Mouse (Mus musculus): ENCODE data around the gene Slc16a14. TPM values are rescaled to one million over a fixed set of nuclear protein-coding genes. Genes with fewer than 3 reads are reported as not detected.
A peak's percentile ranks its signal among the peaks of the same experiment; 100 is the strongest.

Gene Slc16a14
- polyA plus RNA-seq, 1 experiment from 2014 or later = 0.05 TPM

GRCm38 (mm10) chr1:84897364-84897763 is 37.6 kb downstream of the Slc16a14 start:
- WGBS (ENCODE audit: insufficient replicate concordance) = 77% methylated on average over 6 of the region's 6 CpGs
- ATAC-seq (no peak), DNase-seq (no peak)
- H3K27me3 ChIP-seq (ENCODE audit: insufficient read depth, low read length) = no peaks in the 10 kb centered on the region
- H3K9me3 ChIP-seq (ENCODE audit: low read length) = no peaks in the 10 kb centered on the region
- H3K36me3 ChIP-seq (replicated peaks; ENCODE audit: insufficient read depth, low read length) = no peaks in the 10 kb centered on the region
- no peak overlapping the region for H3K4me3 ChIP-seq (ENCODE audit: low read depth, low read length)
- H3K4me1 ChIP-seq (ENCODE audit: insufficient read depth) = no peaks in the 10 kb centered on the region
- H3K27ac ChIP-seq (ENCODE audit: low read depth) = no peak overlapping the region
- no peak overlapping the region for H3K4me2 ChIP-seq (ENCODE audit: low read depth, low read length)
- no peak for TF ChIP-seq CTCF (IDR thresholded peaks at IDR 0.05; ENCODE audit: low read depth)
- no peak for TF ChIP-seq EP300 (IDR thresholded peaks at IDR 0.05; ENCODE audit: low read depth)
- H3K9ac ChIP-seq (replicated peaks) = no peak overlapping the region

GRCm38 (mm10) chr1:84891746-84892145 is 43.2 kb downstream of the Slc16a14 start:
- TF ChIP-seq EP300 (IDR thresholded peaks at IDR 0.05; ENCODE audit: low read depth) = no peak
- no peak for TF ChIP-seq CTCF (IDR thresholded peaks at IDR 0.05; ENCODE audit: low read depth)
- H3K4me1 ChIP-seq (ENCODE audit: insufficient read depth) = no peaks in the 10 kb centered on the region

GRCm38 (mm10) chr1:84890503-84890902 is 44.4 kb downstream of the Slc16a14 start:
- Histone ChIP-seq H3K27me3 (ENCODE audit: insufficient read depth, low read length) (no peaks in the 10 kb centered on the region), H3K4me1 (ENCODE audit: insufficient read depth) (no peaks in the 10 kb centered on the region), H3K27ac (ENCODE audit: low read depth) (no peak overlapping the region), H3K4me2 (ENCODE audit: low read depth, low read length) (no peak overlapping the region), H3K9ac (replicated peaks) (no peak overlapping the region), H3K36me3 (replicated peaks; ENCODE audit: insufficient read depth, low read length) (no peaks in the 10 kb centered on the region), H3K9me3 (ENCODE audit: low read length) (no peaks in the 10 kb centered on the region), H3K4me3 (ENCODE audit: low read depth, low read length) (no peak overlapping the region)
- WGBS (ENCODE audit: insufficient replicate concordance) = 68% methylated on average over 7 of the region's 7 CpGs
- DNase-seq (no peak), ATAC-seq (no peak)
- TF ChIP-seq CTCF (IDR thresholded peaks at IDR 0.05; ENCODE audit: low read depth) = no peak
- TF ChIP-seq EP300 (IDR thresholded peaks at IDR 0.05; ENCODE audit: low read depth) = no peak

More at GRCm38 (mm10) chr1:84891746-84892145, 43.2 kb downstream of the Slc16a14 start:
- ATAC-seq (no peak), DNase-seq (no peak)
- H3K4me3 ChIP-seq (ENCODE audit: low read depth, low read length) = no peak overlapping the region
- no peak overlapping the region for H3K27ac ChIP-seq (ENCODE audit: low read depth)
- 84% methylated on average over 9 of the region's 9 CpGs for WGBS (ENCODE audit: insufficient replicate concordance)
- H3K9ac ChIP-seq (replicated peaks) = no peak overlapping the region
- no peak overlapping the region for H3K4me2 ChIP-seq (ENCODE audit: low read depth, low read length)
- H3K36me3 ChIP-seq (replicated peaks; ENCODE audit: insufficient read depth, low read length) = no peaks in the 10 kb centered on the region
- H3K27me3 ChIP-seq (ENCODE audit: insufficient read depth, low read length) = no peaks in the 10 kb centered on the region
- no peaks in the 10 kb centered on the region for H3K9me3 ChIP-seq (ENCODE audit: low read length)

- H3K27me3 ChIP-seq (ENCODE audit: insufficient read depth, low read length) = no peaks in the 10 kb centered on the region
- no peak for TF ChIP-seq CTCF (IDR thresholded peaks at IDR 0.05; ENCODE audit: low read depth)
- H3K27ac ChIP-seq (ENCODE audit: low read depth) = no peak overlapping the region
- no peak for ATAC-seq
- no peaks in the 10 kb centered on the region for H3K36me3 ChIP-seq (replicated peaks; ENCODE audit: insufficient read depth, low read length)
- no peak for DNase-seq
- no peaks in the 10 kb centered on the region for H3K9me3 ChIP-seq (ENCODE audit: low read length)
- H3K4me2 ChIP-seq (ENCODE audit: low read depth, low read length) = no peak overlapping the region
- no peak overlapping the region for H3K4me3 ChIP-seq (ENCODE audit: low read depth, low read length)
- no peaks in the 10 kb centered on the region for H3K4me1 ChIP-seq (ENCODE audit: insufficient read depth)
- WGBS (ENCODE audit: insufficient replicate concordance) = 73% methylated on average over 7 of the region's 7 CpGs
- no peak overlapping the region for H3K9ac ChIP-seq (replicated peaks)
Measured at GRCm38 (mm10) chr1:84890005-84890393, 44.9 kb downstream of the Slc16a14 start.

GRCm38 (mm10) chr1:84889330-84890004 is 45.5 kb downstream of the Slc16a14 start:
- H3K27me3 ChIP-seq (ENCODE audit: insufficient read depth, low read length) = no peaks in the 10 kb centered on the region
- ATAC-seq = no peak
- H3K9ac ChIP-seq (replicated peaks) = no peak overlapping the region
- H3K36me3 ChIP-seq (replicated peaks; ENCODE audit: insufficient read depth, low read length) = no peaks in the 10 kb centered on the region
- H3K9me3 ChIP-seq (ENCODE audit: low read length) = no peaks in the 10 kb centered on the region
- no peak for DNase-seq
- WGBS (ENCODE audit: insufficient replicate concordance) = 81% methylated on average over 8 of the region's 8 CpGs
- H3K27ac ChIP-seq (ENCODE audit: low read depth) = no peak overlapping the region
- H3K4me1 ChIP-seq (ENCODE audit: insufficient read depth) = no peaks in the 10 kb centered on the region
- H3K4me2 ChIP-seq (ENCODE audit: low read depth, low read length) = no peak overlapping the region
- TF ChIP-seq EP300 (IDR thresholded peaks at IDR 0.05; ENCODE audit: low read depth) (no peak), CTCF (IDR thresholded peaks at IDR 0.05; ENCODE audit: low read depth) (no peak)
- no peak overlapping the region for H3K4me3 ChIP-seq (ENCODE audit: low read depth, low read length)

GRCm38 (mm10) chr1:84885921-84886320 is 49.0 kb downstream of the Slc16a14 start:
- no peaks in the 10 kb centered on the region for H3K27me3 ChIP-seq (ENCODE audit: insufficient read depth, low read length)

More at GRCm38 (mm10) chr1:84885921-84886320, 49.0 kb downstream of the Slc16a14 start:
- 87% methylated on average over 6 of the region's 6 CpGs for WGBS (ENCODE audit: insufficient replicate concordance)
- Histone ChIP-seq H3K27ac (ENCODE audit: low read depth) (no peak overlapping the region), H3K4me1 (ENCODE audit: insufficient read depth) (no peaks in the 10 kb centered on the region), H3K36me3 (replicated peaks; ENCODE audit: insufficient read depth, low read length) (no peaks in the 10 kb centered on the region), H3K4me2 (ENCODE audit: low read depth, low read length) (no peak overlapping the region), H3K4me3 (ENCODE audit: low read depth, low read length) (no peak overlapping the region), H3K9ac (replicated peaks) (no peak overlapping the region), H3K9me3 (ENCODE audit: low read length) (no peaks in the 10 kb centered on the region)
- ATAC-seq (no peak), DNase-seq (peak; percentile 24)
- TF ChIP-seq EP300 (IDR thresholded peaks at IDR 0.05; ENCODE audit: low read depth) (no peak), CTCF (IDR thresholded peaks at IDR 0.05; ENCODE audit: low read depth) (peak; percentile 52)
